Mouse (Mus musculus) lung, postnatal 0 days (tissue): ENCODE data around the gene Degs2.

Source experiments
- CTCF ChIP-seq: IDR thresholded peaks from 2 replicates; pipeline ENCODE4 v1.5.1; 2016; ENCODE audit warnings: antibody characterized with exemption, mild to moderate bottlenecking
- EP300 ChIP-seq: IDR thresholded peaks from 2 replicates; pipeline ENCODE4 v1.6.1; 2016; ENCODE audit warnings: antibody characterized with exemption, mild to moderate bottlenecking, control low read depth

DNA sequence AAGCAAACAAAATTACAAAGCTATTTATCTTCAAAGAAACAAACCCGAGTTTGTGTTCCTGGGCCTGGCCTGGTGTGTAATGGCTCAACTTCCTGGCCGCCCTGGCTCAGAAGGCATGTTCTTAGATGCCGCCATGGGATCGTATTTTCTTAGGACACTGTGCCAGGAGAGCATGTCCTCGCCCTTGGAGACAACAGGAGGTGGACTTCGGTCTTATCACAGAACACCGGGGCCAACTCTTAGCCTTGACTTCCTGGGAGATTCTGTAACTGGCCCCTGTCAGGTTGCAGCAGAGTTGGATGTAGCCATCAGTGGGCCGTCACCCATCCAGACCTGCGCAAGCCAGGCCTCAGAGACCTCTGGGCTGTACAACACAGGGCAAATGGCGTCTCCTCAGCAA is 2.5 kb downstream of the Degs2 start:
- no peak for TF ChIP-seq CTCF
- TF ChIP-seq EP300: no peak
